Mouse (Mus musculus) ES-E14 (cell line): ENCODE measurements at regions not wholly inside any gene's neighbourhood (a gene's known extent, or its start where the extent isn't known, plus 50 kb on each side); places are given as distances from the start of the nearest gene placed in this dataset.
"Not testable (repeated sequence)": the region's sequence is repeated elsewhere in the genome, so short reads cannot be mapped to it uniquely, and the experiment has no call there.

ENCODE experiments used
- DNase-seq: peaks from one replicate; pipeline ENCODE4 v3.0.0-alpha.2; 2013; ENCODE audit warnings: low read depth, low spot score
- H3K27ac ChIP-seq: 2 replicates; pipeline ENCODE4 v1.5.1; 2012; ENCODE audit warnings: low read depth, mild to moderate bottlenecking, low read length, moderate library complexity, mixed read lengths; ENCODE audit not compliant: poor library complexity, insufficient read depth, severe bottlenecking
- H3K36me3 ChIP-seq: 2 replicates; pipeline ENCODE4 v1.6.1; 2012; ENCODE audit warnings: mild to moderate bottlenecking, low read length, moderate library complexity, mixed read lengths; ENCODE audit not compliant: control insufficient read depth, poor library complexity, insufficient read depth, severe bottlenecking
- H3K4me1 ChIP-seq, 2 experiments: fragments of 150-350 bp in 1 of 2; sonication (generic) in 1 of 2; 2 replicates each; pipeline ENCODE4 v1.6.1; 2012; ENCODE audit warnings: low read length in 2 of 2, mild to moderate bottlenecking in 1 of 2, mixed read lengths in 1 of 2; ENCODE audit not compliant: control insufficient read depth in 2 of 2, insufficient read depth in 2 of 2, poor library complexity in 1 of 2
- H3K4me3 ChIP-seq, 2 experiments: fragments of 150-350 bp in 1 of 2; sonication (generic) in 1 of 2; 2 replicates each; pipeline ENCODE4 v1.5.1; 2012; ENCODE audit warnings: low read length in 2 of 2, low read depth in 1 of 2, mild to moderate bottlenecking in 1 of 2, mixed read lengths in 1 of 2; ENCODE audit not compliant: insufficient read depth in 1 of 2, poor library complexity in 1 of 2, severe bottlenecking in 1 of 2
- H3K9ac ChIP-seq: 2 replicates; pipeline ENCODE4 v1.6.1; 2012; ENCODE audit warnings: low read depth, mild to moderate bottlenecking, low read length, mixed read lengths; ENCODE audit not compliant: poor library complexity, insufficient read depth, severe bottlenecking
- H3K9me3 ChIP-seq: fragments of 150-350 bp; sonication (generic); 2 replicates; pipeline ENCODE4 v1.6.1; 2012; ENCODE audit warnings: low read depth, mild to moderate bottlenecking, low read length; ENCODE audit not compliant: control insufficient read depth, insufficient read depth
- CHD2 ChIP-seq: IDR thresholded peaks from 2 replicates; pipeline ENCODE4 v1.6.1; 2014; ENCODE audit warnings: mild to moderate bottlenecking, low read depth, low read length, inconsistent platforms
- HCFC1 ChIP-seq: IDR thresholded peaks from 2 replicates; pipeline ENCODE4 v1.6.1; 2012; ENCODE audit warnings: low read length, inconsistent platforms, borderline replicate concordance; ENCODE audit not compliant: insufficient read depth
- MAFK ChIP-seq: IDR thresholded peaks from 2 replicates; pipeline ENCODE4 v1.6.1; 2014; ENCODE audit warnings: mild to moderate bottlenecking, low read depth, low read length, inconsistent platforms; ENCODE audit not compliant: insufficient read depth
- ZC3H11A ChIP-seq: IDR thresholded peaks from 2 replicates; pipeline ENCODE4 v1.6.1; 2012; ENCODE audit warnings: low read depth, mild to moderate bottlenecking, inconsistent platforms, low read length, borderline replicate concordance
- ZNF384 ChIP-seq: IDR thresholded peaks from 2 replicates; pipeline ENCODE4 v1.6.1; 2012; ENCODE audit warnings: low read depth, low read length, inconsistent platforms
- in situ Hi-C, 2 experiments: fragments of 600-800 bp; cut with MboI; formaldehyde crosslinking; loops; one replicate each; pipeline ENCODE4 v1.15.1; 2025; ENCODE audit warnings: low sequenced_read_pairs in 2 of 2, inconsistent platforms in 1 of 2; ENCODE audit not compliant: unreplicated experiment in 2 of 2

- DNase-seq = peak; percentile 22
These were observed 425.7 kb downstream of the Gm11232 start for GRCm38 (mm10) chr4:71332018-71332417.

GRCm38 (mm10) chr4:71316605-71317004 is 441.2 kb downstream of the Gm11232 start:
- DNase-seq = peak; percentile 73
- no peaks in the 10 kb centered on the region for H3K36me3 ChIP-seq
- no peak overlapping the region for H3K4me3 ChIP-seq
- no peak overlapping the region for H3K27ac ChIP-seq
- H3K9me3 ChIP-seq = no peaks in the 10 kb centered on the region
- TF ChIP-seq ZC3H11A = no peak
- TF ChIP-seq CHD2 = 0 out of 2 replicates have a peak, but pooled peaks have one; percentile 13
- TF ChIP-seq HCFC1 = no peak
- TF ChIP-seq ZNF384 = no peak; the same call in 1 of the 2 replicates
- no peak for TF ChIP-seq MAFK
- peaks cover 0 to 2% of the 10 kb centered on the region in 2 experiments; a peak in 2 of 4 replicates for H3K4me1 ChIP-seq
- no peak overlapping the region for H3K9ac ChIP-seq
- in situ Hi-C loops = no loop called here

More at GRCm38 (mm10) chr4:71332018-71332417, 425.7 kb downstream of the Gm11232 start:
- Histone ChIP-seq H3K4me3 (no peak overlapping the region), H3K36me3 (no peaks in the 10 kb centered on the region), H3K27ac (no peak overlapping the region), H3K9ac (no peak overlapping the region), H3K4me1 (no peaks in the 10 kb centered on the region), H3K9me3 (no peaks in the 10 kb centered on the region)
- in situ Hi-C loops = no loop called here
- TF ChIP-seq ZC3H11A = no peak
- TF ChIP-seq ZNF384 = no peak

GRCm38 (mm10) chr4:71307176-71307612 is 450.6 kb downstream of the Gm11232 start:
- in situ Hi-C loops = no loop called here
- Histone ChIP-seq H3K4me1 (no peaks in the 10 kb centered on the region), H3K9ac (no peak overlapping the region), H3K27ac (no peak overlapping the region), H3K4me3 (no peak overlapping the region), H3K9me3 (no peaks in the 10 kb centered on the region), H3K36me3 (no peaks in the 10 kb centered on the region)
- TF ChIP-seq CHD2 = no peak
- TF ChIP-seq MAFK = no peak
- TF ChIP-seq ZNF384 = no peak
- no peak for TF ChIP-seq HCFC1
- TF ChIP-seq ZC3H11A = no peak
- DNase-seq = no peak

GRCm38 (mm10) chr4:71306690-71307089 is 451.1 kb downstream of the Gm11232 start:
- in situ Hi-C loops = no loop called here
- no peak for TF ChIP-seq HCFC1
- no peak for TF ChIP-seq MAFK
- TF ChIP-seq ZNF384 = no peak
- TF ChIP-seq CHD2 = no peak
- TF ChIP-seq ZC3H11A = no peak
- Histone ChIP-seq H3K9ac (no peak overlapping the region), H3K27ac (no peak overlapping the region), H3K4me1 (no peaks in the 10 kb centered on the region), H3K9me3 (no peaks in the 10 kb centered on the region), H3K4me3 (no peak overlapping the region), H3K36me3 (no peaks in the 10 kb centered on the region)
- no peak for DNase-seq

GRCm38 (mm10) chr4:71295716-71296115 is 462.0 kb downstream of the Gm11232 start:
- H3K27ac ChIP-seq, DNase-seq, H3K9ac ChIP-seq, H3K36me3 ChIP-seq, H3K4me1 ChIP-seq, H3K9me3 ChIP-seq, H3K4me3 ChIP-seq, in situ Hi-C loops: not testable (repeated sequence)
